Mouse (Mus musculus) layer of hippocampus, adult 9-11 months (tissue): ENCODE measurements around the gene Deup1.
"Not testable (repeated sequence)": the region's sequence is repeated elsewhere in the genome, so short reads cannot be mapped to it uniquely, and the experiment has no call there.

Experiments
- DNase-seq: peaks from one replicate; pipeline ENCODE4 v3.0.0; 2022

Deup1 gene

DNA sequence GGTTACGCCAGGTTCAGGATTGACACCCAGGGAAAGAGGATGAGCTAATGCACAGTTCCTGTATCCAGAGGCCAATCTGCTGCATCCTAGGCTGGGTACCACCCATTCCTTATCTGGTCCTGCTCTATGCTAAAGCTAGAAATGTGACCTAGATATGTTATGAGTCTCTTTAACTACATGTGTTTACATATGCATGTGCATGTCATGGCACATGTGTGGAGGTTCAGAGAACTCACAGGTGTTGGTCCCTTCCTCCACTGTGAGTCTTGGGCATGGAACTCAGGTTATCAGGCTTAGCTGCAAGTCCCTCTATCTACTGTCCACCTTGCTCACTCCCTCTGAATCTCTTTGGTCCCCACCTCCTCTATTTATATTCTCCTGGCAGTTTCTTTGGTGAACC lies 41.8 kb downstream of the Deup1 start:
- no peak for DNase-seq

DNA sequence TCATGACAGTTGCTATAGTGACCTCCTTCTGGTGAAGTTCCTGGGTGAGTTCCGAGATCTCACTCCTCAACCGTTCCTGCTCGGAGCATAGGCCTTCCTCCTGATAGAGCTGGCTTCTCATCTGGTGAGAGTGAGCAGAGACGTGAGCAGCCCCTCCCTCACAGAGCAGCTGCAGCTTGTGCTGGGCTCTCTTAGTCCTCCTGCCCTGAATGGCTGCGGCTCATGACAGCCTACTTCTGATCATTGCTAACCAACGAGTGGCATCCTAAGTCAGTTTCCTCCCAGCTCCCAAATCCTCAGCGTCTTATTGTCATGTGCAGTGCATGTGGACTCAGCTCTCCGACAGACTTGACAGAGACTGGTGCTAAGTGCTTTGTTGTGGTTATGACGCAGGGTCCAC lies 43.5 kb downstream of the Deup1 start:
- DNase-seq: no peak

DNA sequence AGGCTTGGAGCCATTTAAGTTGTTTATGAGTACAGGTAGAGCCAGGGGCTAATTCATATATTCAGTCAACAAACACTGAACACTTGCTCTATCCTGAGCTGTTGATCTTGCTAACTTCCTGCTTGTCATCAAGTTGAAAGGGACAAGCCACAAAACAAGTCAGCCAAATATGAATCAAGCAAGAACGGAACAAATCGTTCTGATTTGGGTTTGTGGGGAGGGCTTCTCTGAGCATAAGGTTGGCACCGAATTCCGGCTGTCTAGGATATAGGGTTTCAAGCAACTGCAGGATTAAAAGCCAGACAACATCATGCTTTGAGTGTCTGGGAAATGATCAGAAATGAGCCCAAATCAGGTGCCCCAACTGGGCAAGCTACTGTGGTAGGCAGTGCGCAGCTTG lies 45.7 kb downstream of the Deup1 start:
- DNase-seq: peak; percentile 48

DNA sequence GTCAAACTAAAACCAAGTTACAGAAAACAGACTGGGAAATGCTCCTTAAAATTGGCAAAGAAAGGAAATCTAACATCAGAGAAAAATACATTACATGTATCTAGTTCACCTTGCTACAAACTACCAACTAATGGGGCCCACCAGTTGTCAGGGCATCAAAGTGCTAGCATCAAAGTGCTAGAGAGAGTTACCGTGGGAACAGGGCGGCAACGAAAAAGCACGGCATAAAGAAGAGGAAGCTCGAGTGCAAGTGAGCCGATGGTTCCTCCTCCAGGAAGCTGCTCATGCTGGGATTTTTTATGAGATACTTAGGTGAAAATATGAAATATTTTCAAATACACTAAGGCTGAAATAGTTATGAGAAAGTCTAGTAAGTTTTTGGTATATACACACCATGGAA lies 47.6 kb downstream of the Deup1 start:
- peak; percentile 16 for DNase-seq

DNA sequence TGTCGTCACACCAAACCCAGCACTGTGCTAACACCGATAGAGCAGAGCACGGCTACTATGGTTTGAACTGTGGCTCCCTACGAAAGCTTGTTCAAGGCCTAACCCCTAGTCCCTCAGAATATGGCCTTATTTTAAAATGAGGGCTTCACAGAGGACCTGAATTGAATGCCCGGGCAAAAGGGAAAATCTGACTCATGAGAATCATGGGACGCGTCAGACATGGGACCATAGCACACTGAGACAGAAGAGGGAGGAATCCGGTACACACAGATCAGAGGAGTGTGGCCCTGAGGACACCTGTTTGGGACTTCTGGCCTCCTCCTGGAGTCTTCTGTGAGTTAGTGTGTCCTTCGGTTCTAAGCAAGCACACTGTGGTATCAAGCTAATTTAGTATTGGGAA lies 48.8 kb downstream of the Deup1 start:
- no peak for DNase-seq

DNA sequence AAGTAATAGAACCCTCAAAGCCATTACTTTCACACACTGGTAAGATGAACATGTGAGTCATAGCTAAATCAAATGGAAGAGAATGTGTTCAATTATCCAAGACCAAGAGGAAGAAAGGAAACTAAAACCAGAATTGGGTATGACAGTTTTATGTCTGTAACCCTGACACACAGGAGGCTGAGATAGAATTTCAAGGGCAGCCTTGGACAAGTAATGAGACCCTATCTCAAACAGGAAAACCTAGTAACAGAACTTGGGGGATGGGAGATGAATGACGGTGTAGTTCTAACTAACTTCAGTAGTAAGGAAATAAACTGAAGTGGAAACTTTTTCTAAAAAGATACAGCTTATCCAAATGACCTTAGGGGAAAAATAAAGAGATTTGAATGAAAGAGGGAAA lies 49.3 kb downstream of the Deup1 start:
- no peak for DNase-seq

DNA sequence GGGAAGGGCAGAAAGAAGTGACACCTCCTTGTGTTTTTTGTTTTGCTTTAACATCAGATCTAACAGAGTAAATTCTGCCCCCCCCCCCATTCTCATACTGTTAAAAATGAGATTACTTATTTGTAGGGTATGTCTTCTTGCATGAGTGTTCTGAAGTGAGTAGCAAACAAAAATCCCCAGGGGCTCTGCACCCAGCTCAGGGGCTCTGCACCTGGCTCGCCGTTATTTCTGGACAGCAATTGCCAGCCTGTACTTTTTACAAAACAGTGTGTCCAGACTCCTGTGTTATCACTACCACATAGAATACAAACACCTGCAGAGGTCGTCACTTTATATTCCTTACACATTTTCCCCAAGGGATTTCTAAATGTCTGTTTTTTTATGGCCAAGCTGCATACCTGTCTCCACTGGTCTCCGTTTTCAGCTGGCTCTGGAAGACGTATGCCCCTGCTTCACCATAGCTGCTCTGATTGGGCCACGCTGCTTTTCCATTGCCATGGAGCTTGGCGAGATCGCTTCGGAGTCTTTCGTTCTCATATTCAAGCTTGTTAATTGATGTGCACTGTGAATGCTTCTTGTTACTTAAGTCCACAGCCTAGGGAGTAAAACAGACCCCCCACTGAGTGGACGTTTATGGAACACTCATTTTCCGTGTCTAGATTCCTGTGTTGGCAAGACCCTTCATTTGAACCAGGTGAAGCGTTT lies 52.8 kb downstream of the Deup1 start:
- DNase-seq: no peak

DNA sequence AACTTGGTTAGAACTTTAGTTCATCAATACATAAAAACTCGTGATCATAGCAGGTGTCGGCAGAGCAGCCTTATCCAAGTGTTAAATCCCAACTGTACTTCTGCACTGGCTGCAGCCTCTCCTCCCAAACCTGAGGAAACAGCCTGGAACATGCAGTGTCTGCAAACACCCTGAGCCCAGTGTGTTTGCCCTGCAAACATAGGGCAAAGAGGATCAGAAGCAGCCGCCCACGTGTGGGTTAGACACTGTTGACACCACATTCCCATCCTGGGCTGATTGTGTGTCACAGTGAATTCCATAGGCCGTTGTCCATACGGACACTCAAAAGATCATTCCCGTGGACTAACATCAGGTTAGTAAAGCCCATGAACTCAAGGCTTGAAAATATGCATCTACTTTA lies 65.4 kb downstream of the Deup1 start:
- no peak for DNase-seq

DNA sequence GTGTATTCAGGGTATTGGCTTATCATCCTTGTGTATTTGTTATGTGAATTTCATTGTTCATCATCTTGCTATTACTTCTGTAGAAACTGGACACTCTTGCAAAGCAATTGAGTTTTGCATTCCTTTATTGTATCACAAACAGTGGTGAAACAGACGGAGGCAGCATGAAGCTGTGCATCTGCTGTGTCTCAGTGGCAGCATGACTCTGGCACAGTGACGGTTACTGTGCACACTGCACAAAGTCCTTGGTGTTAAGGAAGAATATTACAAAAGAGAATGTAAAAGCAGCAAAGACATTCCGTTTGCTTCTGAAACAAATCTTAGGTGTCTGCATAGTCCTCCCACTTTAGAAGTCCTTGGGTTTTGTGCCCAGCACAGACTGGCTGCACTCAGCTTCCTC lies 67.3 kb downstream of the Deup1 start:
- peak; percentile 51 for DNase-seq

DNA sequence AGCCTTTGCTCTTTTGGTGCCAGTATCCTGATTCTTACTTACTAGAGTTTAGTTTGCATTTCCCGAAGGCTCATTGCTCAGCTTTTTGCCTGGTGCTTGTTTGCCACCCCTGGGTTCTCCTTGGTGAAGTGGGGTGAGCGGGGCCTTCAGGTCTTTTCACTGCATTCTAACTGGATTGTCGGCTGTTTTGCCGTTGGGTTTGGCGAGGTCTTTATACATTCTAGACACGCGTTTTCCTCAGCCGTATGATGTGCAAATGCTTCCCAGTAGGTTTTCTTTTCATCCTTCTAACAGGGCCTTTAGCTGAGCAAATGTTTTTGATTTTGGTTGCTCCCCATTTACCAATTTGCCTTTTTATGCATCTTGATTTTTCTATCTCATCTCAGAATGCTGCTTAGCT lies 74.4 kb downstream of the Deup1 start:
- no peak for DNase-seq

DNA sequence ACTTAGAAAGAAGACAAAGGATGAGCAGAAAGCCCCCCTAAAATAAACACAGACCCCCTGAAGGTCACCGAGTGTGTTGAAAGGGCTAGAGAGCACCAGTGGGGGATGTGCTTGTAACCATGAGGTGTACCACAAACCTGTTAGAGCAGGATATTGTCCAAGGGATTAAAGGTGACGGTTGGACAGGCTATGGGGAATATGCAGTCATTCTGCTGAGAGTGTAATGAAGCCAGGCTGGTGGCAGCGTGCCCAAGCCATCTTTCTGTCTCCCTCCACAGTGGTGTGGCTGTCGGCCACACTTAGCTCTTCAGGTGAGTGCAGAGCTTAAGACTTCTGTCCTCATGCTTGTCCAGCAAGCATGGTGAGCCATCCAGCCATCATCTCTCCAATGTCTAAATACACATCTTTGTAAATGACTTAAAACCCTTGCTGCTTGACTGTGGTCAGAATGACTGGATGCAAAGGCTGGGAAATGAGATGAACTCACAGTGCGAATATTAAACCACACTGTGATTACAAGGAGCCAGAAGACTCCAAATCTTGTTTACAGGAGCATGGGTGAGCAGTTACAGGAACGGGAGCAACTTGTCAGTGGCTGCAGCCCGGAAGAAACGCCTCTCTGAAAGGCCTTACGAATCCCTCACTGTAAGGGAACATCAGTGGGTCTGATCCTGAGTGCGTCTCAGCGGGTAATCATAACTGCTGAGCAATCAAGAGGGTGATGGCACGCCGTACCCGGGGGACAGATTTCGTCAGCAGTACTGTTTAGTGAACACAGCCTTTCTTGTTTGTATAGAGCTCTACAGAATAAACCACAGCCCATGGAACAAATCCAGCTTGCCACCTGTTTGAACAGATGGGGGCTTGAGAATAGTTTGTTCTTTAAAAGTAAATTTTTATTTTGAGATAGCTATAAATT lies 75.5 kb downstream of the Deup1 start:
- peak; percentile 36 for DNase-seq

DNA sequence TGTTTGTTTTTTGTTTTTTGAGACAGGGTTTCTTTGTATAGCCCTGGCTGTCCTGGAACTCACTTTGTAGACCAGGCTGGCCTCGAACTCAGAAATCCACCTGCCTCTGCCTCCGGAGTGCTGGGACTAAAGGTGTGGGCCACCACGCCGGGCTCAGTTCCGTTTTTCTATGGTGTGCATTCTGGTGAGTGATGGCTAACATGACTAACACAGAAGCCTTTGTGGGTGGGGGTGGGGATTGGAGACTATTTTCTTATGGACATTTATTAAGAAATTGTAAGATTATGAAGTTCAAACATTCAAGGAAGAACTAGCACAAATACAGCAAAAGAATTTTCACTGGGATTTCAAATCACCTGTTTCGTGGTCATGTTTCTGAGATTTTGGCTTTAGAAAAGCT lies 76.7 kb downstream of the Deup1 start:
- not testable (repeated sequence) for DNase-seq

DNA sequence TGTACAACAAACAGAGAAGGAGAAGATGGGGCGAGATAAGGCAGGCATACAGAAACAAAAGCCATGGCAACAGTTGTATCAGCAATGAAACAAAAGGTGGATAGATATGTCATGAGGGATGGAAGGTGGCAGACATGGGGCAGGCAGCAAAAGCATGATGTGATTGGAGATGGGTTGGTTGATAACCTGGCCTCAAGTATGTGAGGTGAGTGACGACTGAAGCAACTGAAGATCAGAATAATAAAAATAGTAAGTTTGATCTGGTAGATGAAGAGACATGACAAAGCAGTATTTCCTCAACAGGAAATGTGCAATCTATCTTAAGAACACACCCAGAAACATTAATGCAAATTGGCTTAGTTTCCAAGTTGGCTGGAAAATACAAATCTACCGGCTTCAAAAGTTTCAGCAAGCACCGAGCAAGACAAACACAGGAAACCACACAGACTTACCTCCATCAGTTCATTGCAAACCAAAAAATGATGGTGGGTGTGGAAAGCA lies 77.2 kb downstream of the Deup1 start:
- no peak for DNase-seq

DNA sequence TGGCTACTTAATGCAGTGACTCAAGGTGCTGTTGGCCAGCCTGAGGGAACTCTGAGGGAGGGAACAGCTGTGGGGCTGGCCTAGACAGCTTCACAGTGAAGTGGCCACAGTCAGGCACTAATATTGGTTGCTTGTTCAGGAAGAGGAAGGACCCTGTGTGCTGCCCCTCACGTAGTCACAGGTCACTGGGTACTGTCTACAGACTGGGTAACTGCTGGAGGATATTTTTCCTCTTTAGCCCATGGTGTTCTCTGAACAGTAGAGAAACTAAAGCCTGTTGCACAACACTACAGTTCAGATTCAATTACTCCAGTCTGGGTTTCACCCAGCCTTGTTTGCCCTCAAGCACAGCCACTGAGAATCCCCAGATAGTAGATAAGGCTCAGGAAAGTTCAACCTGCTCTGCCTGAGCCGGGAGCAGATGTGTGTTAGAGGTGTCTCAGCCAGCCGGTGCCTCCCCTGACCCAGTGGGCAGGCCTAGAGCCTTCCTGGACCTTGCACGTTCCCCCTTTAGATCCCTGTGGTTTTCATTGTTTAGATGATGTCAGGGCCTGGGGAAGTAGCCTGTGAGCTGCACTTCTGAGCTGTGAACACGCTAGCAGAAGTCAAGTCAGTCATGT lies 85.9 kb downstream of the Deup1 start:
- DNase-seq: no peak

DNA sequence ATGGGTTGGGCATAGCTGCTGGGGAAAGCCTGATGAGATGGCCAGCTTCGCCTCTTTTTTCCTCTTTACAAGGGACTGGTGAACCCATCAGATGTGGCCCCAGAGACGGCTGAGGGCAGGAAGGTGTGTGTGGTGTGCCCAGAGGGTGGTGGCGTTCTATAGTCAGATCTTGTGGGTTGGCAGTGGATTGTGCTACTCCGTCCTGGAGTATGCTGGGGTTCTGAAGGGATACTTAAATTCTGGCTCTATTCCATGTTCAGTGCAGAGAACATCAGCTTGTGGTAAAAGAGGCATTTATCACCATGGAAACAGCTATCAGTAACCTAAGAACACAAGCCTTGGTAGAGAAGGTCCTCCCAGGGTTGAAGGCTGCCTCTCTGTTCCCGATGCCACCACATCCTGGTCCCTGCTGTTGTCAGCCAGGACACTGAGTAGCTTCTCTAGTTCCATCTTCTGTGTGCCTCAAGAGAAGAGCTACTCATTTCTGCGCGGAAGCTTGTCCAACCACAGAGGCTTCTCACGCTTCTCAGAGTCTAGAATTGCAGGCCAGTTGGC lies 88.7 kb downstream of the Deup1 start:
- DNase-seq: no peak

DNA sequence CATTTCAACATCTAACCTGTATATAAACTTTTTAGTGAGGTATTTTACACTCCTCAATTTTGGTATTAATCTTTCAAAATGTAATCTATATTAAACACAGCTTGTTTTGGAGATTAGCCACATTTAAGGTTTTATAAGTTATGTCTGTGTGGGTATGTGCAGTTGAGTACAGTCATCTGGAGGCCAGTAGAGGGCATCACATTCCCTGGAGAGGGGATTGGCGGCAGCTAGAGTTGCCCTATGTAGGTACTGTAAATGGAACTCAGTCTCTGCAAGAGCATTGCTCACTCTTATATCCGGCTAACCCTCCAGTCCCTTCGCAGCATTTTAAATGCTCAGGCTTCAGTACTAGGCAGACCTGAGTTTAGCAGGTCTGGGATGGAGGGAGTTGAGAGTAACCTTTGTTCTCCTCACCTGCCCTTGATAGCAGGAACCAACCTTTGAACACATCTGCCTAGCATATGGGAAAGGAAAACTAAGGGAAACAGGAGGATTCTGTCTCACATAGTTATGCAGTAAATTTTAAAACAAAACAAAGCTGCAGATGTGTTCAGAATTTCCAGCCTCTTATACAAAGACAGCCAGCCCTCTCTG lies 90.2 kb downstream of the Deup1 start:
- no peak for DNase-seq

DNA sequence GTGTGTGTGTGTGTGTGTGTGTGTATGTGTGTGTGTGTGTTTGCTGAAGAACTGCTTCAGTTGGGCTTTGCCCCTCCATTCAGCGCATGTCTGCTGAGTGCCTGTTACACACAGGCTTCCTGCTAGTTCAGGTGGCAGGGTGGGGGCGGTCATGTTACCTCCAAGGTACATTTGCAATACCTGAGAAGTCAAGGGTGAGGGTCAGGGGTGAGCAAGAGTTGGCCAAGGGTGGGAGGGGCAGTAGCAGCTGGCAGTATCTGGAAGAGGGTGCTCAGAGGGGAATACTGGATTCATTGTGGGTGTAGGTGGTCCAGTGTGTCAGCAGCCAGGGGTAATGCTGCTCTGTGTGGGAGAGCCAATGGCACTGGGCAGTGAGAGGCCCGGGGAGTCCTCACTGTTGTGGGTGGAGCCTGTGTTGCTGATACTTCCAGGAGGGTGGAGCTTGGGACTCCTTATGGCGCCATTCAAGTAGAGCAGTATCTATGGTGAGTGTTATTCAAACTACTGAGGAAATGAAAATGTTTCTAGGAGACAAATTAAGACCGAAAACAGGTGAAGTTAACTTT lies 90.8 kb downstream of the Deup1 start:
- DNase-seq: no peak

DNA sequence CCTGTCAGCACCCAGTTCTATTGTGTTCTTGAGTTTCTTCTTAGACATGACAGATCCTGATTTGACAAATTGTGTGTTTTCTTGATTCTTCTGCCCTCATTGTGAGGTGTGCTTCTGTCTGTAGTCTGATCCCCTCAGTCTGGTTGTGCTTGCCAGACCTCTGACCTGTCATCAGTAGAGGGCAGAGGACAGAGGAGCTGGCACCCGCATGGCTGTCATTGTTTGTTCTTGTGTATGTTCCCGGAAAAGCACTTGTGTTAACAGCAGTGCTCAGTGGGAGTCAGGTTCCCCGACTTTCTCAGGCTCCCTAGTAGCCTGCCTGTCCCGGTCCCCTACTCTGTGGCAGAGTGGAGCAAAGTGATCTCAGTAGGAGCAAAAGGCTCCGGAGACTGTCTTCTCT lies 92.3 kb downstream of the Deup1 start:
- no peak for DNase-seq

DNA sequence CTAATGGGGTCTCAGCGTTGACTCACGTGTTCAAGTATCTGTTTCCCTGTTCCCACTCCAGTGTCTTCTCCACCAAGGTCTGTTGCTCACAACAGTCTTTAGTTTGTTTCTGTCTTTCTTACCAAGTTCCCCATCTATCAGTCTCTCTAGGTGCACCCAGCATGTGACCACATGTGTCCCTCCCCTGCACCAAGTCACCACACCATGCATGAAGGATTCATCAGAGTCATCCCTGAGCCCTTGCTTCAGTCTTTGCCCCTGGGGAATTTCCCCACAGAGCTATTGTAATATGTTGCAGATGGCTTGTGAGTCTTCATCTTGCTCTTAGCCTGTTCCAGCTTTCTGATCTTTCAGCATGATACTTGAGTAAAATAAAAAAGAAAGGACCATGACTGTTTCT lies 93.6 kb downstream of the Deup1 start:
- DNase-seq: no peak

DNA sequence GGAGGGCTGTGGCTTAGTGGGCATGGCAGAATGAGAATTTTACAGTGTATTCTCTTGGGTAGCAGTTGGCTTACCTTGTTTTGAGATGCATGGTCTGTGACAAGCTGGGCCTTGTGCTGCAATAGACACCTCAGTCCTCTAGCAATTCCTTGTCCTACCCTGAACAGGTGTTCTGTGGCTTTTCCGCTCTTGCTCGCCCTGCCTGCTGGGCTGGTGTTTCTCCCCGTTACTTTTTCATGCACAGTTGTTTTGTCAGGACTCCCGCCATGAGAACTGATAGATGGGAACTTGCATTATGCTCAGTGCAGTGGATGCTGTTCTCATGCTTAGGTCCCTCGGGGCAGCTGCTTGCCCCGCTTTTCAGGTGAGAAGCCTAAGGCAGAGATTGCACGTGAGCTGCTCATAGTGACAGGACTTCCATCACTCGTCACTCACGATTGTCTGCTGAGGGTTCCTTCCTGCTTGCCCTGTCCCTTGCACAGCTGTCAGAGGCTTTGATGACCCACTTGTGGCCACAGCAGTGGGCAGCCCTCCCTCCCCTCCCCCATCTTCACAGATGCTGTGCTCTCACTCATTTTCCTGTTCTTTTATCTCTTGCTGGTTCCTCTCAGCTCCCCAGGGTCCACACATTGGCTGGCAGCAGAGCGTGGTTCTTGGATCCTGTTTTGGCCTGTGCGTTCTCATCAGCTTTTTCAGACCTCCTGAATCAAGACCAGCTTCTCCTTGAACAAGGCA lies 94.2 kb downstream of the Deup1 start:
- DNase-seq: no peak

DNA sequence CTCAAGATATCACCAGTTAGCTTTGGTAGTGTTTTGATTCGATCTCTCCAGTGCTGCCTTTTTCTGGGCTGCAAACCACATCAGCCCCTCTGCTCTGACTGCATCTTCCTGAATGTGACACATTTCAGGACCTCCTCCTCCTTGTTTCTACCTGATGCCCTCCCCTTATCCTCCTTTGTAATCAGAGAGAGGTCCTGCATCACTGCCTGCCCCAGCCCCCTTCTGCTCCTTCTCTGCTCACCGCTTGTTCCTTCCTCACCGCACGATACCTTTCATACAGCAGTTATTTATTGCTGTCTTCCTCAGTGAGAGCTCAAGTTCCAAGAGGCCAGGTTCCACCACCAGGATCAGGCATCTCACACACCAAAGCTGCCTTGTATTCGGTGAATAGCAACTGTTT lies 96.5 kb downstream of the Deup1 start:
- no peak for DNase-seq

DNA sequence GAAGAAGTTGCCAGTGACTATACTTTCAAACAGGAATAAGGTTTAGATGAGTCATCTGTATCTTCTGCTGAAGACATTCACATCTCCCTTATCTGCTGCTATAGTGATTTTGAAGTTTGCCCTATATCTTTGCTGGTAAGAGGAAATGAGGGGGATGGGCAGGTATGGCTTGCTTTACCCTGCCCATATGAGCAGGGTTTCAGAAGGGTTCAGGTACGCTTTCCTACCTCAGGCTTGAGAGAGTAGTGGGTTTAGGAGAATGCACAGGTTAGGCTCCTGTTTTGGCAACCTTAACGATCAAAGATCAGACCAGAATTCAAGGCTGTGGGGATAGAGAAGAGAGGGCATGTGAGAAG lies 97.8 kb downstream of the Deup1 start:
- no peak for DNase-seq
